Mouse (Mus musculus): ENCODE results near the gene Acot5.

Acot5 gene

GRCm38 (mm10) chr12:84119584-84119983, 50.5 kb downstream of the Acot5 start:
- DNase-seq (ENCODE audit: low read depth, low spot score), result no peak

Measured in brain, embryonic 18.5 days (tissue).